Mouse (Mus musculus): ENCODE results near the gene Oxct2a. TPM values are rescaled to one million over a fixed set of nuclear protein-coding genes. Genes with fewer than 3 reads are reported as not detected.

Gene Oxct2a
- polyA plus RNA-seq, 2 experiments, result 0.08 TPM; not detected in 1

- no peak overlapping the region for H3K9ac ChIP-seq (replicated peaks)
- no peak overlapping the region for H3K4me3 ChIP-seq (ENCODE audit: insufficient read depth in 1 of 2, low read depth in 2 of 2, low read length in 2 of 2)
- TF ChIP-seq EP300 (IDR thresholded peaks at IDR 0.05; ENCODE audit: low read depth), result no peak
- peak; percentile 82 for TF ChIP-seq CTCF (IDR thresholded peaks at IDR 0.05; ENCODE audit: low read depth)
- ATAC-seq (ENCODE audit: insufficient read depth), result peak; percentile 27
- no peaks in the 10 kb centered on the region; the same call in 1 of the 2 replicates for H3K9me3 ChIP-seq (ENCODE audit: control insufficient read depth, low read length)
- 13% methylated on average over 3 of the region's 3 CpGs for WGBS (ENCODE audit: insufficient replicate concordance)
- peaks cover 38% of the 10 kb centered on the region for H3K36me3 ChIP-seq (replicated peaks; ENCODE audit: control insufficient read depth, insufficient read depth, low read depth)
- no peak overlapping the region for H3K4me2 ChIP-seq (ENCODE audit: low read depth)
- no peaks in the 10 kb centered on the region for H3K4me1 ChIP-seq (replicated peaks; ENCODE audit: control insufficient read depth in 2 of 2, insufficient read depth in 2 of 2, low read length in 1 of 2)
- peak in 1 of 3 experiments; percentile 36 for DNase-seq (ENCODE audit: low read depth in 3 of 3, low spot score in 3 of 3)
- H3K27ac ChIP-seq, result no peak overlapping the region
- no peaks in the 10 kb centered on the region for H3K27me3 ChIP-seq (ENCODE audit: control insufficient read depth, insufficient read depth, low read length)
Measured at GRCm38 (mm10) chr4:123305789-123306188, 17.6 kb downstream of the Oxct2a start.

GRCm38 (mm10) chr4:123298980-123299670 lies 24.3 kb downstream of the Oxct2a start:
- Histone ChIP-seq H3K36me3 (replicated peaks; ENCODE audit: control insufficient read depth, insufficient read depth, low read depth) (peaks cover 99% of the 10 kb centered on the region), H3K27me3 (ENCODE audit: control insufficient read depth, insufficient read depth, low read length) (no peaks in the 10 kb centered on the region), H3K27ac (no peak overlapping the region), H3K4me2 (ENCODE audit: low read depth) (no peak overlapping the region), H3K4me1 (replicated peaks; ENCODE audit: control insufficient read depth in 2 of 2, insufficient read depth in 2 of 2, low read length in 1 of 2) (no peaks in the 10 kb centered on the region), H3K4me3 (ENCODE audit: insufficient read depth in 1 of 2, low read depth in 2 of 2, low read length in 2 of 2) (no peak overlapping the region), H3K9ac (replicated peaks) (no peak overlapping the region), H3K9me3 (ENCODE audit: control insufficient read depth, low read length) (no peaks in the 10 kb centered on the region; the same call in 1 of the 2 replicates)
- DNase-seq (ENCODE audit: low read depth in 3 of 3, low spot score in 3 of 3), result no peak
- no peak for ATAC-seq (ENCODE audit: insufficient read depth)
- 90% methylated on average over 11 of the region's 11 CpGs for WGBS (ENCODE audit: insufficient replicate concordance)
- TF ChIP-seq CTCF (IDR thresholded peaks at IDR 0.05; ENCODE audit: low read depth) (no peak), EP300 (IDR thresholded peaks at IDR 0.05; ENCODE audit: low read depth) (no peak)

- Histone ChIP-seq H3K9me3 (ENCODE audit: control insufficient read depth, low read length) (no peaks in the 10 kb centered on the region), H3K4me1 (replicated peaks; ENCODE audit: control insufficient read depth in 2 of 2, insufficient read depth in 2 of 2, low read length in 1 of 2) (no peaks in the 10 kb centered on the region), H3K4me2 (ENCODE audit: low read depth) (no peak overlapping the region), H3K4me3 (ENCODE audit: insufficient read depth in 1 of 2, low read depth in 2 of 2, low read length in 2 of 2) (no peak overlapping the region), H3K27me3 (ENCODE audit: control insufficient read depth, insufficient read depth, low read length) (no peaks in the 10 kb centered on the region), H3K9ac (replicated peaks) (no peak overlapping the region), H3K36me3 (replicated peaks; ENCODE audit: control insufficient read depth, insufficient read depth, low read depth) (peaks cover 99% of the 10 kb centered on the region), H3K27ac (no peak overlapping the region)
- DNase-seq (ENCODE audit: low read depth in 3 of 3, low spot score in 3 of 3) (no peak), ATAC-seq (ENCODE audit: insufficient read depth) (no peak)
- WGBS (ENCODE audit: insufficient replicate concordance), result 88% methylated on average over 4 of the region's 4 CpGs
- TF ChIP-seq CTCF (IDR thresholded peaks at IDR 0.05; ENCODE audit: low read depth) (no peak), EP300 (IDR thresholded peaks at IDR 0.05; ENCODE audit: low read depth) (no peak)
Measured at GRCm38 (mm10) chr4:123298226-123298625, 25.2 kb downstream of the Oxct2a start.

GRCm38 (mm10) chr4:123297195-123297960 lies 26.1 kb downstream of the Oxct2a start:
- Histone ChIP-seq H3K27ac (no peak overlapping the region), H3K4me3 (ENCODE audit: insufficient read depth in 1 of 2, low read depth in 2 of 2, low read length in 2 of 2) (no peak overlapping the region), H3K4me2 (ENCODE audit: low read depth) (no peak overlapping the region), H3K9ac (replicated peaks) (no peak overlapping the region), H3K36me3 (replicated peaks; ENCODE audit: control insufficient read depth, insufficient read depth, low read depth) (peaks cover 99% of the 10 kb centered on the region), H3K9me3 (ENCODE audit: control insufficient read depth, low read length) (no peaks in the 10 kb centered on the region), H3K27me3 (ENCODE audit: control insufficient read depth, insufficient read depth, low read length) (no peaks in the 10 kb centered on the region), H3K4me1 (replicated peaks; ENCODE audit: control insufficient read depth in 2 of 2, insufficient read depth in 2 of 2, low read length in 1 of 2) (no peaks in the 10 kb centered on the region)
- DNase-seq (ENCODE audit: low read depth in 3 of 3, low spot score in 3 of 3) (no peak), ATAC-seq (ENCODE audit: insufficient read depth) (no peak)
- WGBS (ENCODE audit: insufficient replicate concordance), result 91% methylated on average over 22 of the region's 22 CpGs
- TF ChIP-seq CTCF (IDR thresholded peaks at IDR 0.05; ENCODE audit: low read depth) (no peak), EP300 (IDR thresholded peaks at IDR 0.05; ENCODE audit: low read depth) (no peak)

- Histone ChIP-seq H3K4me2 (ENCODE audit: low read depth) (no peak overlapping the region), H3K4me1 (replicated peaks; ENCODE audit: control insufficient read depth in 2 of 2, insufficient read depth in 2 of 2, low read length in 1 of 2) (no peaks in the 10 kb centered on the region), H3K27me3 (ENCODE audit: control insufficient read depth, insufficient read depth, low read length) (no peaks in the 10 kb centered on the region), H3K9me3 (ENCODE audit: control insufficient read depth, low read length) (no peaks in the 10 kb centered on the region), H3K4me3 (ENCODE audit: insufficient read depth in 1 of 2, low read depth in 2 of 2, low read length in 2 of 2) (no peak overlapping the region), H3K36me3 (replicated peaks; ENCODE audit: control insufficient read depth, insufficient read depth, low read depth) (peaks cover 99% of the 10 kb centered on the region), H3K27ac (no peak overlapping the region), H3K9ac (replicated peaks) (no peak overlapping the region)
- DNase-seq (ENCODE audit: low read depth in 3 of 3, low spot score in 3 of 3) (no peak), ATAC-seq (ENCODE audit: insufficient read depth) (no peak)
- WGBS (ENCODE audit: insufficient replicate concordance), result 80% methylated on average over 5 of the region's 5 CpGs
- no peak for TF ChIP-seq EP300 (IDR thresholded peaks at IDR 0.05; ENCODE audit: low read depth)
Measured at GRCm38 (mm10) chr4:123296148-123296534, 27.3 kb downstream of the Oxct2a start.

Data from liver, embryonic 14.5 days (tissue).